Mouse (Mus musculus) right cerebral cortex, postnatal 25 days (tissue): ENCODE results near the gene Lsp1.

Experiments
- DNase-seq: peaks from one replicate; pipeline ENCODE4 v3.0.0; 2022

Lsp1 gene

GRCm38 (mm10) chr7:142542771-142543303 is 82.2 kb downstream of the Lsp1 start:
- DNase-seq: no peak
